Mouse (Mus musculus) layer of hippocampus, adult 18-20 months (tissue): ENCODE results near the gene Acad10. TPM values are rescaled to one million over a fixed set of nuclear protein-coding genes. Genes with fewer than 3 reads are reported as not detected.
"Not testable (repeated sequence)": the region's sequence is repeated elsewhere in the genome, so short reads cannot be mapped to it uniquely, and the experiment has no call there.

Source experiments
- DNase-seq, 2 experiments: peaks; one replicate each; pipeline ENCODE4 v3.0.0; 2022; ENCODE audit warnings: low spot score in 2 of 2
- total RNA-seq, 2 experiments: library from RNA; stranded (reverse); gene quantifications; 2 replicates each; pipeline ENCODE4 v1.2.3; 2021

Gene Acad10
- total RNA-seq, 2 experiments from 2014 or later, result 3.7 to 5.8 TPM

GRCm38 (mm10) chr5:121657656-121658055 lies 2.7 kb downstream of the Acad10 start:
- DNase-seq, result not testable (repeated sequence)

GRCm38 (mm10) chr5:121656866-121657265 lies 3.4 kb downstream of the Acad10 start:
- DNase-seq, result not testable (repeated sequence)

- no peak for DNase-seq
These were observed 5.8 kb downstream of the Acad10 start for GRCm38 (mm10) chr5:121654526-121654925.

GRCm38 (mm10) chr5:121649134-121649533 lies 11.2 kb downstream of the Acad10 start:
- no peak for DNase-seq

- no peak for DNase-seq
These were observed 20.7 kb downstream of the Acad10 start for GRCm38 (mm10) chr5:121639601-121640000.

GRCm38 (mm10) chr5:121637296-121637695 lies 23.0 kb downstream of the Acad10 start:
- DNase-seq, result no peak

GRCm38 (mm10) chr5:121634668-121635067 lies 25.6 kb downstream of the Acad10 start:
- DNase-seq, result no peak

GRCm38 (mm10) chr5:121632804-121633203 lies 27.5 kb downstream of the Acad10 start:
- no peak for DNase-seq

- not testable (repeated sequence) for DNase-seq
These were observed 29.1 kb downstream of the Acad10 start for GRCm38 (mm10) chr5:121631106-121631647.

- peak; percentile 48 to 79 for DNase-seq
These were observed 32.4 kb downstream of the Acad10 start for GRCm38 (mm10) chr5:121627871-121628270.

- no peak for DNase-seq
These were observed 37.1 kb downstream of the Acad10 start for GRCm38 (mm10) chr5:121623241-121623640.

- no peak for DNase-seq
These were observed 39.2 kb downstream of the Acad10 start for GRCm38 (mm10) chr5:121621102-121621501.

GRCm38 (mm10) chr5:121618592-121619513 lies 41.5 kb downstream of the Acad10 start, which contains the start of gene Acad12:
Acad12 (minus strand) TSS chr5:121618938.
- peak; percentile 49 to 73 for DNase-seq

GRCm38 (mm10) chr5:121614921-121615320 lies 45.4 kb downstream of the Acad10 start:
- DNase-seq, result not testable (repeated sequence)

GRCm38 (mm10) chr5:121612036-121612435 lies 48.3 kb downstream of the Acad10 start:
- no peak for DNase-seq

- DNase-seq, result not testable (repeated sequence)
These were observed 50.7 kb downstream of the Acad10 start for GRCm38 (mm10) chr5:121609556-121610135.

GRCm38 (mm10) chr5:121606151-121606550 lies 54.2 kb downstream of the Acad10 start:
- DNase-seq, result peak; percentile 50 to 85

- not testable (repeated sequence) for DNase-seq
These were observed 56.5 kb downstream of the Acad10 start for GRCm38 (mm10) chr5:121603815-121604214.

GRCm38 (mm10) chr5:121601547-121602299 lies 58.6 kb downstream of the Acad10 start:
- DNase-seq, result peak; percentile 77 to 93

GRCm38 (mm10) chr5:121598871-121599610 lies 61.3 kb downstream of the Acad10 start:
- no peak for DNase-seq
